Mouse (Mus musculus): ENCODE results near the gene Rbm34. TPM values are rescaled to one million over a fixed set of nuclear protein-coding genes. Genes with fewer than 3 reads are reported as not detected.
"Not testable (repeated sequence)": the region's sequence is repeated elsewhere in the genome, so short reads cannot be mapped to it uniquely, and the experiment has no call there.

Rbm34 gene
- 23.5 and 26.0 TPM in 2 replicates for polyA plus RNA-seq (2015; fragmentation: Nextera tagmentation; extraction: Ambion mirVana)

DNA sequence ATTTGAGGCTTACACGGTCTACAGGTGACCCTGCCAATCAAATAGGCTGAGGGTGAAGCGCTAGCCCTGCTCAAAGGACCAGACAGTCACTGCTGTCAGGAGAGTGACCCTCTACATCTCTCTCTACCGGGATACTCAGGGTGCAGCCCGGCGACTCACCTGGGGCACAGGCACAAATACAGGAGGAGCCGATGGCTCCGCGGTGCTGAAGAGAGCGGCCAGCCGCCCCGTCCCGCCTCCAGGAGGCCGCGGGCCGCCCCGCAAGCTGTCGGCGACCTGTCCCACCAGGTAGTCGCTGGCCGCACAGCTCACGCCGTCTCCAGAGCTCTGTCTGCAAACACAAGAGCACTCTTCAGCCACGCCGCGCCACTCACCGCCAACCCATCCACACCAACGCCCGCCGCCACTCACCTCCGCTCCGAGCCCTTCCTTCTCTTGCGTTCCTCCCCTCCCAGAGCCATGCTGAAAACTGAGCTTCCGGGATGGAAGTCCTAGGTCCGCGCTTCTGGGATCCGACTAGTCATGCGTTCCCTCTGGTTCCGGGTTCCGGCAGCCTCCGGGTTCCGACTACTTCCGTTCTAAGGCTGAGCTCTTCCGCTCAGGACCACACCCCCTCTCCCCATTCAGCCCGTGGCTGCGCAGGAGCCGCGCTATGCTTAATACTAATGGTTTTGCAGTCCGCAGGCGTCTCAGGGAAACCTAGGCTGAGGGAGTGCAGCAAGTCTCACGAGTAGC lies at the start of gene Rbm34:
Gene Rbm34 (minus strand): TSS at position 493 of the 735 bp plus-strand sequence.
- no peaks in the 10 kb centered on the region for H3K27me3 ChIP-seq
- peak within 1 kb of the TSS; percentile 76 for H3K9ac ChIP-seq
- H3K27ac ChIP-seq, result peak within 1 kb of the TSS; percentile 88
- H3K4me1 ChIP-seq, result peaks cover 14% of the 10 kb centered on the region
- ATAC-seq (replicated peaks; ENCODE audit: low FRiP score), result peak; percentile 98
- H3K4me2 ChIP-seq, result peak within 1 kb of the TSS; percentile 78
- H3K9me3 ChIP-seq (replicated peaks), result no peaks in the 10 kb centered on the region
- peak within 1 kb of the TSS; percentile 73 for H3K4me3 ChIP-seq (replicated peaks)
- peaks cover 33% of the 10 kb centered on the region for H3K36me3 ChIP-seq
- WGBS, result under 1% methylated on average over 50 of the region's 50 CpGs

DNA sequence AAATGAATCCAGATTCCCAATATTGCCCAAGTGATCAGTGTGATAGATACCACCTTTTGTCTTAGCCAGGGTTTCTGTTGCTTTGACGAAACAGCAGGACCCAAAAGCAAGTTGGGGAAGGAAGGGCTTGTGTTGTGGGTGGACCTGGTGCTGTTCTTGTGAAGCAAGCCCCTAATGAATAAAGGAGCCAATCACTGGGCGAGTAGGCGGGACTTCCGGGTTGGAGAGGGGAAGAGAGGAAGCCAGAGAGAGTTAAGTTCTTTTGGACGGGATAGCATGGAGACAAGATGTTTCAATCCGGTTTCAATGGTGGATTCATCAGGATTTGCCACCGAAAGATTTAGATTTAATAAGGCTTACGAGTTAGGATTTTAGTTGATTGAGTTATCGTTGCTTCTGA lies 40.8 kb upstream of the Rbm34 start:
- Histone ChIP-seq H3K4me3 (replicated peaks) (no peak overlapping the region), H3K4me2 (no peak overlapping the region), H3K9me3 (replicated peaks) (no peaks in the 10 kb centered on the region), H3K27ac (no peak overlapping the region), H3K9ac (no peak overlapping the region), H3K27me3 (no peaks in the 10 kb centered on the region), H3K36me3 (no peaks in the 10 kb centered on the region), H3K4me1 (no peaks in the 10 kb centered on the region)
- ATAC-seq (replicated peaks; ENCODE audit: low FRiP score), result no peak
- WGBS, result 60% methylated on average over 9 of the region's 9 CpGs

DNA sequence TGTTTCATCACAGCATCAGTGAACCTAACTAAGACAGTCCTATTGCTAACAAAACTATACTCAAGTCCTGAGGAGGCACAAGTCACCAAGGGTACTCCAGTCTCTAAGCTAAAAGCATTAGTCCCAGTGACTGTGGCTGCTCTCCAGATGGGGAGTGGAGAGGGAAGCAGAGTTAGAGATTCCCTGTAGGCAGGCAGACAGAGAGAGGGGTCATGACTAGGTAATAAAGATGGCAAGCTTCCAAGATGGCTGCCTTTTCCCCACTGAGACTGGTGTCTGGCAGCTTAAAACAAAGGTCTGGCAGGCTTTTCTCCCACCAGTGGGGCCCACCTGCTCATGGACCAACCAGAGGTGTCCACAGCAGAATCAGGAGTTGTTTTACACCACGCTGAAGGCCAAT lies 23.6 kb upstream of the Rbm34 start:
- Histone ChIP-seq H3K4me3 (replicated peaks) (no peak overlapping the region), H3K9ac (no peak overlapping the region), H3K27me3 (no peaks in the 10 kb centered on the region), H3K9me3 (replicated peaks) (no peaks in the 10 kb centered on the region), H3K27ac (no peak overlapping the region), H3K4me1 (no peaks in the 10 kb centered on the region), H3K4me2 (no peak overlapping the region), H3K36me3 (no peaks in the 10 kb centered on the region)
- 80% methylated on average over 1 of the region's 1 CpGs for WGBS
- no peak for ATAC-seq (replicated peaks; ENCODE audit: low FRiP score)

DNA sequence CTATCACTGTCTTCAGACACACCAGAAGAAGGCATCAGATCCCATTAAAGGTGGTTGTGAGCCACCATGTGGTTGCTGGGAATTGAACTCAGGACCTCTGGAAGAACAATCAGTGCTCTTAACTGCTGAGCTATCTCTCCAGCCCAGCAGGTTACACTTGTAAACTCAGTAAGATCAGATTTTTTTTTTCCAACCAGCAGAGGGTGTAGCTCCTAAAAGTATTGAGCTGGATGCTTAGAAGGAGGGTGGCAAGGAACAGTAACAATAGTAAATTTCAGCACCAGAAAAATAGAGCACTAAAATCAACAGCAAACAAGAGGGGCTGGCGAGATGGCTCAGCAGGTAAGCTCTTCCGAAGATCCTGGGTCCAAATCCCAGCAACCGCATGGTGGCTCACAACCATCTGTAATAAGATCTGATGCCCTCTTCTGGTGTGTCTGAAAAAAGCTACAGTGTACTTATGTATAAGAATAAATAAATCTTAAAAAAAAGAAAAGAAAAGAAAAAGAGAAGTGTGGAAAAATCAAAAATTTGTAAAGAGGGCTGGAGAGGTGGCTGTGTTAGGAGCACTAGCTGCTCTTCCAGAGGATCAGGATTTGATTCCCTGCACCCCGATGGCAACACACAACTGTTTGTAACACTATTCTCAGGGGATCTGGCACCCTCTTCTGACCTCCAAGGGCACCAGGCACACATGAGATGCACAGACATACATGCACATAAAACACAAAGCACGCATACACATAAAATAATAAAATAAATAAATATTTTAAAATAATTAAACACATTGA lies 18.7 kb upstream of the Rbm34 start:
- H3K4me2 ChIP-seq, result no peak overlapping the region
- no peak overlapping the region for H3K27ac ChIP-seq
- ATAC-seq (replicated peaks; ENCODE audit: low FRiP score), result no peak
- no peak overlapping the region for H3K4me3 ChIP-seq (replicated peaks)
- no peaks in the 10 kb centered on the region; the same call in 1 of the 2 replicates for H3K27me3 ChIP-seq
- H3K4me1 ChIP-seq, result 0 out of 2 replicates have a peak, but pooled peaks cover 4% of the 10 kb centered on the region
- H3K9ac ChIP-seq, result no peak overlapping the region
- H3K9me3 ChIP-seq (replicated peaks), result no peaks in the 10 kb centered on the region
- WGBS, result 84% methylated on average over 5 of the region's 5 CpGs
- no peaks in the 10 kb centered on the region for H3K36me3 ChIP-seq

DNA sequence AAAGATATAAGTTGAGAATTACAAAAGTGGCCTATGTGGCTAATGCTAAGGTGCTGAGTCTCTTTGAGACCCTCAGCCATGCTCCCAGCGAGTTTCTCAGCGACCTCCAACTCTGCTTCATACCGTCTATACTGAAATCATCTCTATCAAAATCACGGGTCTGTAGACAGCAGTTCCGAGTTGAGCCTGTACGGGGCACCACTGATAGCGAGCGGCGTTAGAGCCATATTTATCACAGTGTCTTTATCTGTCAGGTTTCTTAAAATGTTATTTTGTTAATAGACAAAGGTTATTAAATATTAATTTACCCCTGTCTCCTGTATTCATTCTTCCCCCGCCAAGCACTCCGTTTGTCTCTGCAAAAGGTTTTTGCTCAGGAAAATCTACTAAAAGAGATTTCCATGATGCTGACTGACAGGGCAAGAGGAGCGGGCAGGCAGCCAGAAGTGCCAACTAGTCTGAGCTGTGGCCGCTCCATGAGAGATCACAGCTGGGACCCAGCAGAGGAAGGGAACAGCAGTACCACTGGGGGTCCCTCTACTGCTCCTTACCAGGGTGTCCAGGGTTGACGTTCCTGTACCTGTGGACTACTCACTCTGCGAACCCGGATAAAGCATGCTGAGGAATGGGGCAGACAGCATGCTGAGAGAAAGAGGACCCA lies 17.6 kb upstream of the Rbm34 start:
- no peak overlapping the region for H3K27ac ChIP-seq
- H3K4me1 ChIP-seq, result 0 out of 2 replicates have a peak, but pooled peaks cover 4% of the 10 kb centered on the region
- no peak for ATAC-seq (replicated peaks; ENCODE audit: low FRiP score)
- no peak overlapping the region for H3K4me3 ChIP-seq (replicated peaks)
- no peaks in the 10 kb centered on the region for H3K9me3 ChIP-seq (replicated peaks)
- H3K27me3 ChIP-seq, result no peaks in the 10 kb centered on the region; the same call in 1 of the 2 replicates
- WGBS, result 62% methylated on average over 16 of the region's 16 CpGs
- H3K9ac ChIP-seq, result no peak overlapping the region
- H3K4me2 ChIP-seq, result no peak overlapping the region
- H3K36me3 ChIP-seq, result no peaks in the 10 kb centered on the region

DNA sequence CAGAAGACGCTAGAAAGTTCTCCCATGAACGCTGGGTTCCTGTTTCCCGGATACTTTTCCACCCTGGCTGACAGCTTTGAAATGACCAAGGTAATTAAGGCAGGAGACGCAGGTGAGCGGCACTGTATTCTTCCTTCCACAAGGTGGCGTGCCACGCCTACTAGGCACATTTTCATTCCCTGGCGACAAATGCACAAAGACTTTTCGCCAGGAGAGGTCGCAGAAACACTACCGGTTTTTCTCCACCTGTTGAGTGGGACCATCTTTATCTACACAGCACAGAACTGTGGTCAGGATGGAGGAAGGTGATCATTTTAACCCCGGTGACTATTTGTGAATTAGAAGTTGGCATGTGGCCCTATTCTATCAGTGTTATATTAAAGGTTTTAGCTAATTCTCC lies 15.6 kb upstream of the Rbm34 start:
- no peaks in the 10 kb centered on the region for H3K36me3 ChIP-seq
- peak; percentile 29; the same call in 1 of the 2 replicates for ATAC-seq (replicated peaks; ENCODE audit: low FRiP score)
- H3K4me1 ChIP-seq, result 0 out of 2 replicates have a peak, but pooled peaks cover 4% of the 10 kb centered on the region
- H3K4me2 ChIP-seq, result peak overlapping the region; percentile 42
- no peak overlapping the region for H3K27ac ChIP-seq
- WGBS, result 2% methylated on average over 12 of the region's 12 CpGs
- no peaks in the 10 kb centered on the region for H3K9me3 ChIP-seq (replicated peaks)
- H3K4me3 ChIP-seq (replicated peaks), result no peak overlapping the region
- H3K9ac ChIP-seq, result no peak overlapping the region
- H3K27me3 ChIP-seq, result no peaks in the 10 kb centered on the region; the same call in 1 of the 2 replicates

DNA sequence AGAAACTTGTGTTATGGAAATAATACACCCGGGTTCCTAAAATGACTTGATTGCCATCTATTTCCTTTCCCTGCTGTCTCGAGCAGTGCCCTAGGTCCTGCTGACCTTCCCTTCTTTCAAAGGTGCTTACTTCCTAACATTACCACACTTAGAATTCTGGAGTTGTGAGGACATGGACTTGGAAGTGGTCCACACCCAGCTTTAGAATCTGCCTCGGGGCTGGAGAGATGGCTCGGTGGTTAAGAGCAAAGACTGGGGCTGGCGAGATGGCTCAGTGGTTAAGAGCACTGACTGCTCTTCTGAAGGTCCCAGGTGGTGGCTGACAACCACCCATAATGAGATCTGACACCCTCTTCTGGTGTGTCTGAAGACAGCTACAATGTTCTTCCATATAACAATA lies 9.2 kb upstream of the Rbm34 start:
- 53% methylated on average over 5 of the region's 5 CpGs for WGBS
- ATAC-seq (replicated peaks; ENCODE audit: low FRiP score), result no peak

DNA sequence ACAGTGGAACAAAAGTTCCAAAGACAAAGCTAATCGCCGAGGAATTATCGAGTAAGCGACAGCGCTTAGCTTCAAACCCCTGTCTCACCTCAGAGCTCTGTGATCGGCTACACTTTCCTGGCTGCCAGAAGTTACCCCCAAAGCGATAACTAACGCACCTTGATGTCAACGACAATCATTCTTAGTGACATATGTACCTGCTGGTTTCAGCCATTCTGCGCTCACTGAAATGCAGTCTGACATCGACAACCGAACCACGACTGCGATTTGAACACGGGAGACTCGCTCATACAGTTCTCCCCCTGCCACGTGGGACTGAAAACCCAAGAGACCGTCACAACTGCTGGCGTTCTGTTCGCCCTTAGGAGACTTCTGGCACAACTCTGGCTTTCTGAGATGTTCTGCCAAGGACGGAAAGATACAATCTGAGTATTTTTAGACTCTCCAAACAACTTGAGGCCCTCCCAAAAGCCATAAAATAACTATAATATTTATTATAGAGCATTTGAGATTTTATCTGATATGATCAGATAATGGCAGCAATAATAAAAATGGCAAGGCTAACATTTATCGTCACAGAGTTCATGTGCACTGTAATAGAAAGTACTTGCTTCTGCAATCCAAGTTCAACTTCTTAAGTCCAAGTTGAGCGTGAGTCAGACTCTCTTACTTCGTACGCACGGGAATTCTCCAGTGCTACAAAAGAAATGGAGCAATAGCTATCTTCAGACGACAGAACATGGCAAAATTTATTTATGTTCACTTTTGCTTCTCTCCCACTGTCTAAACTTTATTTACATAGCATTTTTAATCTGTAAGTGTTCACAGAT lies 8.4 kb upstream of the Rbm34 start:
- Histone ChIP-seq H3K9me3 (replicated peaks) (no peaks in the 10 kb centered on the region), H3K4me3 (replicated peaks) (peak overlapping the region; percentile 44), H3K9ac (no peak overlapping the region), H3K4me2 (peak overlapping the region; percentile 58), H3K27me3 (peaks cover 29% of the 10 kb centered on the region), H3K4me1 (peaks cover 7% of the 10 kb centered on the region; the same call in 1 of the 2 replicates), H3K27ac (no peak overlapping the region), H3K36me3 (no peaks in the 10 kb centered on the region)
- WGBS, result 17% methylated on average over 27 of the region's 27 CpGs
- no peak for ATAC-seq (replicated peaks; ENCODE audit: low FRiP score)

More for the DNA sequence above, 9.2 kb upstream of the Rbm34 start:
- Histone ChIP-seq H3K27ac (no peak overlapping the region), H3K9ac (no peak overlapping the region), H3K9me3 (replicated peaks) (no peaks in the 10 kb centered on the region), H3K4me1 (peaks cover 7% of the 10 kb centered on the region; the same call in 1 of the 2 replicates), H3K36me3 (no peaks in the 10 kb centered on the region), H3K4me3 (replicated peaks) (no peak overlapping the region), H3K4me2 (0 out of 2 replicates have a peak overlapping the region, but pooled peaks have one; percentile 4), H3K27me3 (peaks cover 29% of the 10 kb centered on the region)

DNA sequence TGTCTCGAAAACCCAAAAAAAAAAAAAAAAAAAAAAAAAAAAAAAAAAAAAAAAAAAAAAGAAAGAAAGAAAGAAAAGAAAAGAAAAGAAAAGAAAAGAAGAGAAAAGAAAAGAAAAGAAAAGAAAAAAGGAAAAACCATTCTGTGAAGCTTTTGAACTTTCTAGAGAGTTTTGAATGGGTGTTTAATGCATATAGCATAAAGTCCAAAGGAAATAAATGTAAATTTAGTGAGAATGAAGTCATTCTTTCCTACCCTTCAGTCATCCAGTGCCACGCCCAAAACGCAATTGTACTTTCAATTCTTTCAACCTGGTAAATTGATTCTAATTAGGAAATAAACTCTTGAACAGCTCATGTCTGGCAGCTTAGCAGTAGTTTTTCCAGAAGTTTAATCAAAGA lies 7.7 kb upstream of the Rbm34 start:
- peaks cover 29% of the 10 kb centered on the region for H3K27me3 ChIP-seq
- not testable (repeated sequence) for H3K36me3 ChIP-seq; H3K9ac ChIP-seq; H3K27ac ChIP-seq; H3K4me1 ChIP-seq; ATAC-seq (replicated peaks; ENCODE audit: low FRiP score); H3K9me3 ChIP-seq (replicated peaks)
- peak overlapping the region; percentile 44; the same call in 1 of the 2 replicates for H3K4me3 ChIP-seq (replicated peaks)
- 44% methylated on average over 2 of the region's 3 CpGs for WGBS
- H3K4me2 ChIP-seq, result peak overlapping the region; percentile 58

DNA sequence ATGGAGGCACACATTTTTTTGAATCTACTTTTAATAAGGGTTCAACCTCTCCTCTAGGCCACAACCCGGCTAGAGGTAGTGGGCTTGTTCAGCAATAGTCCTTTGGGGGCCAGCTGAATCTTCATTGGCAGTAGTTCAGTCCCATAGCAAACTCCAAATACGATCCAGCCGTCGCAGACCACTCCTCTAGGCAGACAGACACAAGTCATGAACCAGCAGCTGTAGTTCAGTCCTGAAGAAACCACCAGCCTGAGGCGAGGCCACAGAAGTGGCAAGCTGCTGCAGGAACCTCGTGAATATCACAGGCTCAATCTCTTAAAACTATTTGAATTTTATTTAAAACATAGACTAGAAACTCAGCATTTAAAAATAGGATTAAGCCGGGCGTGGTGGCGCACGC lies 7.2 kb upstream of the Rbm34 start:
- peaks cover 29% of the 10 kb centered on the region for H3K27me3 ChIP-seq
- no peak overlapping the region for H3K9ac ChIP-seq
- H3K4me1 ChIP-seq, result peaks cover 7% of the 10 kb centered on the region; the same call in 1 of the 2 replicates
- no peaks in the 10 kb centered on the region for H3K36me3 ChIP-seq
- H3K4me2 ChIP-seq, result no peak overlapping the region
- ATAC-seq (replicated peaks; ENCODE audit: low FRiP score), result no peak
- no peaks in the 10 kb centered on the region for H3K9me3 ChIP-seq (replicated peaks)
- no peak overlapping the region for H3K27ac ChIP-seq
- WGBS, result 82% methylated on average over 10 of the region's 10 CpGs
- H3K4me3 ChIP-seq (replicated peaks), result no peak overlapping the region

Data from kidney, embryonic 15.5 days (tissue).